Mouse (Mus musculus) kidney, embryonic 14.5 days (tissue): ENCODE results near the gene Ubald1. TPM values are rescaled to one million over a fixed set of nuclear protein-coding genes. Genes with fewer than 3 reads are reported as not detected.

Experiments
- ATAC-seq: fragments of 200-750 bp; cut with Nextera tagmentation; 2 replicates; pipeline ENCODE4 v1.8.0; 2017; ENCODE audit warnings: moderate number of reproducible peaks, mild to moderate bottlenecking, moderate TSS enrichment, moderate library complexity; ENCODE audit not compliant: low FRiP score, low TSS enrichment
- H3K27ac ChIP-seq: fragments of 300-500 bp; sonication (generic); 2 replicates; pipeline ENCODE4 v1.5.1; 2014; ENCODE audit warnings: low read depth, mild to moderate bottlenecking, low read length, moderate library complexity, mixed read lengths
- H3K27me3 ChIP-seq: fragments of 300-500 bp; sonication (generic); 2 replicates; pipeline ENCODE4 v1.6.1; 2014; ENCODE audit warnings: mild to moderate bottlenecking, low read length; ENCODE audit not compliant: control insufficient read depth, insufficient read depth
- H3K36me3 ChIP-seq: fragments of 300-500 bp; sonication (generic); 2 replicates; pipeline ENCODE4 v1.6.1; 2014; ENCODE audit warnings: low read length, mixed read lengths; ENCODE audit not compliant: control insufficient read depth, insufficient read depth
- H3K4me1 ChIP-seq: fragments of 300-500 bp; sonication (generic); 2 replicates; pipeline ENCODE4 v1.6.1; 2014; ENCODE audit warnings: low read length, mixed read lengths; ENCODE audit not compliant: control insufficient read depth, insufficient read depth
- H3K4me2 ChIP-seq: fragments of 300-500 bp; sonication (generic); replicated peaks from 2 replicates; pipeline ENCODE4 v1.6.1; 2014; ENCODE audit warnings: low read depth, mild to moderate bottlenecking, low read length
- H3K4me3 ChIP-seq: fragments of 300-500 bp; sonication (generic); 2 replicates; pipeline ENCODE4 v1.5.1; 2014; ENCODE audit warnings: mild to moderate bottlenecking, low read length
- H3K9ac ChIP-seq: fragments of 300-500 bp; sonication (generic); 2 replicates; pipeline ENCODE4 v1.6.1; 2014; ENCODE audit warnings: low read depth, mild to moderate bottlenecking, low read length, moderate library complexity
- H3K9me3 ChIP-seq: fragments of 300-500 bp; sonication (generic); 2 replicates; pipeline ENCODE4 v1.6.1; 2016; ENCODE audit warnings: low read length; ENCODE audit not compliant: control insufficient read depth
- whole genome bisulfite sequencing: fragments of 180-500 bp; shearing (Covaris S2); extraction: QIAGEN DNeasy Blood & Tissue Kit; methylation state at CpG from one replicate; pipeline ENCODE4 v1.1.7; 2014; 5-methylcytosine and 5-hydroxymethylcytosine counted together
- polyA plus RNA-seq: library from polyadenylated mRNA; unstranded; fragments of >200 nt; fragmentation: Nextera tagmentation; extraction: Ambion mirVana; gene quantifications from 2 replicates; pipeline ENCODE4 v1.2.1, GENCODE M21; 2014

The Ubald1 gene
- polyA plus RNA-seq, result 37.2 and 39.7 TPM in 2 replicates

DNA sequence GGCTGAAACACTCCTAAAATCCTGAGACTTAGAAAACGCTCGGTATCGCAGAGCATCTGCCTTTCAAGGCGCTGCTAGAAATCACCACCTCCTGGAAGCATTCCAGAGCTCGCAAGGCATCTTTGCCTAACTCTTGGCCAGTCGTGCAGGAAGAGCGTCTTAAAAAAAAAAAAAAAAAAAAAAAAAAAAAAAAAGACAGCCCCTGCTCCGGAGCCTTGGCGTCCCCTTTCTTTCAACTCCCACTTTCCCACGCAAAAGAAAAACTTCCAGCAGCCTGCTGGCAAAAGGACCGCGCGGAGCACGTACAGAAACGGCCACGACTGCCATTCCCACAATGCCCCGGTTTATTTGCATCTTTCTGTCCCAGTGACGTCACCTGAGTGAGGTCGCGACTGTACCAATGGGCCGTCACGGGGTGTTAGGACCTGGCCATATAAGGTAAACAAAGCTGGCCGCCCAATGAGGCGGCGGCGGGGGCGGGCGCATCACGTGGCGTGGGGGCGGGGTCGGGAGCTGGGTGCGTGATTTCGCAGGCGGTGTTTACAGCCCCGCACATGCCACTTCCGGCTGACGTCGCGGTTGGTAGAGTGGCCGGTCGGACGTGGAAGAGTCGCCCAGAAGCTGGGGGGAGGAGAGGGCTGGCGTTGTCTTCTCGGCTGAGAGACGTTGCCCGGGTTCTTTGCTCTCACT lies at the start of gene Ubald1:
Gene Ubald1, minus strand, starts transcription at position 180 of the 690 bp plus-strand sequence.
- Histone ChIP-seq H3K4me1 (peaks cover 18% of the 10 kb centered on the region), H3K36me3 (peaks cover 14% of the 10 kb centered on the region), H3K27ac (peak within 1 kb of the TSS; percentile 98), H3K9me3 (no peaks in the 10 kb centered on the region), H3K9ac (peak within 1 kb of the TSS; percentile 88), H3K27me3 (no peaks in the 10 kb centered on the region), H3K4me2 (peak within 1 kb of the TSS; percentile 82), H3K4me3 (peak within 1 kb of the TSS; percentile 90)
- ATAC-seq, result peak; percentile 91
- under 1% methylated on average over 48 of the region's 48 CpGs for WGBS

DNA sequence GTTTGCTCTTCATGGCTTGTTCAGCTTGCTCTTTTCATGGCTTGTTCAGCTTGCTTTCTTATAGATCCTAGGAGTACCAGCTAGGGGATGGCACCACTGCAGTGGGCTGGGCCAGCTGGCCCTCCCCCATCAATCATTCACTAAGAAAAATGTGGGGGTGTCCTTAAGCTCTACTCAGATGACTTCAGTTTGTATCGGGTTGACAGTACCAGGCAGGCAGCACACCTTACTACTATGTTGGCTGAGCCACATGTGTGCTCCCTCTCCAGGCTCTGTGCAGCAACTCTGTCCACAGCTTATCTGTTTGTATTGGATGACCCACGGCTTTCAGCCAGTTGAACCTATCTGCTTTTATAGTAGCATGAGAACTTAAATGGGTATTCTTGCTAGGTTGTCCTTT lies 48.4 kb upstream of the Ubald1 start:
- Histone ChIP-seq H3K36me3 (peaks cover 87% of the 10 kb centered on the region), H3K27me3 (no peaks in the 10 kb centered on the region), H3K4me2 (no peak overlapping the region), H3K9me3 (no peaks in the 10 kb centered on the region), H3K4me3 (no peak overlapping the region), H3K4me1 (no peaks in the 10 kb centered on the region), H3K27ac (no peak overlapping the region), H3K9ac (no peak overlapping the region)
- ATAC-seq, result no peak
- WGBS, result 76% methylated on average over 2 of the region's 2 CpGs

DNA sequence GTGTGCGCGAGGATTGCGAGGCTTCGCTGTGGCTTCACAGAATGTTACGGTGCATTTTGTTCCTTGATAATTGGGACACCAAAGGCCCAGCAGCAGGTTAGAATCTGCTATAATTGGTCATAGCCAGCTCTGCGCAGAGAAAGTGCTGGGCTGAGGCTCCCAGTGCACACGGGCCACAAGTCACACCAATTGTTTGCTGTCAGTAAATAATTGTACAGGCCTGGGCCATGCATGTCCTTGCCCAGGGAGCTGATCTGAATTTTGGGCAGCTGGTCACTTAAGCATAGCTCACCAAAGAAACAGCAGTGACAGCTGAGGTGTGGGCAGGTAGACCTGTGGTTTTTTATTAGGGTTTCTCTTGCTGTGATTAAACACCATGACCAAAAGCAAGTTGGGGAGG lies 47.9 kb upstream of the Ubald1 start:
- Histone ChIP-seq H3K9me3 (no peaks in the 10 kb centered on the region), H3K9ac (no peak overlapping the region), H3K4me2 (no peak overlapping the region), H3K36me3 (peaks cover 87% of the 10 kb centered on the region), H3K4me3 (no peak overlapping the region), H3K4me1 (no peaks in the 10 kb centered on the region), H3K27me3 (no peaks in the 10 kb centered on the region), H3K27ac (no peak overlapping the region)
- WGBS, result 95% methylated on average over 7 of the region's 7 CpGs
- no peak for ATAC-seq

DNA sequence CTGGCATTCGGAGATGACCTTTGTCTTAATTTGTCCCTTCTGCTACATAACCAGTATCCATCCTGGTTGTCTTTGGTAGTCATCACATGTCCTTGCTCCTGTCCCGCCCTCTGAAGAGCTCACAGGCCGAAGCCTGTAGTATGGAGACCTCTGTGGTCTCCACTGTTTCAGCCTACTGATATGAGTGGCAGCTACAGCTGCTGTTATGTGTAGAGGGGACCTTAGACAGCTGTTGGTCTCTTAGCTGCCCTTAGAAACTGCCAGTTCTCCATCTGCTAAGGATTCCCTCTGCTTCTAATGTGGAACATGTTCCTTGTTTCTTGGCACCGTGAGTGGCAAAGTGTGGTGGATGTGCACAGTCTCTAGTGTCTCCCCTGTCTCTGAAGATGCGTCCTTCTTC lies 43.9 kb upstream of the Ubald1 start:
- no peaks in the 10 kb centered on the region for H3K4me1 ChIP-seq
- no peak overlapping the region for H3K9ac ChIP-seq
- 92% methylated on average over 5 of the region's 5 CpGs for WGBS
- no peak overlapping the region for H3K27ac ChIP-seq
- no peaks in the 10 kb centered on the region for H3K27me3 ChIP-seq
- H3K9me3 ChIP-seq, result no peaks in the 10 kb centered on the region
- no peak for ATAC-seq
- peaks cover 70% of the 10 kb centered on the region for H3K36me3 ChIP-seq
- no peak overlapping the region for H3K4me3 ChIP-seq
- no peak overlapping the region for H3K4me2 ChIP-seq

DNA sequence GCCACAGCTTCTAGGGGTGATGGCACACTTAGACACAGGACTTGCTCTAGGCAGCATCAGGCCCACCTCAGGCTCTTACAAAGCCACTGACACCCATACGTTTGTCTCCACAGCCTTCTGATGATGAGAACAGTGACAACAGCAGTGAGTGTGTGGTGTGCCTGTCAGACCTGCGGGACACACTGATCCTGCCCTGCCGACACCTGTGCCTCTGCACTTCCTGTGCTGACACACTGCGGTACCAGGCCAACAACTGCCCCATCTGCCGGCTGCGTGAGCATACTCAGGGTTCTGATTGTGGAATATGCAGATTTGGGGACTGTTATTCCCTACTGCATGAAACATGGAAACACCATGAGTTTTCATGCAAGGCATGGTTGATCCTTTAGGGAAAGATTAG lies 42.4 kb upstream of the Ubald1 start:
- H3K27ac ChIP-seq, result no peak overlapping the region
- no peaks in the 10 kb centered on the region for H3K27me3 ChIP-seq
- H3K9me3 ChIP-seq, result no peaks in the 10 kb centered on the region
- 92% methylated on average over 6 of the region's 6 CpGs for WGBS
- H3K4me3 ChIP-seq, result no peak overlapping the region
- H3K36me3 ChIP-seq, result peaks cover 61% of the 10 kb centered on the region
- no peaks in the 10 kb centered on the region for H3K4me1 ChIP-seq
- no peak overlapping the region for H3K4me2 ChIP-seq
- no peak for ATAC-seq
- no peak overlapping the region for H3K9ac ChIP-seq

DNA sequence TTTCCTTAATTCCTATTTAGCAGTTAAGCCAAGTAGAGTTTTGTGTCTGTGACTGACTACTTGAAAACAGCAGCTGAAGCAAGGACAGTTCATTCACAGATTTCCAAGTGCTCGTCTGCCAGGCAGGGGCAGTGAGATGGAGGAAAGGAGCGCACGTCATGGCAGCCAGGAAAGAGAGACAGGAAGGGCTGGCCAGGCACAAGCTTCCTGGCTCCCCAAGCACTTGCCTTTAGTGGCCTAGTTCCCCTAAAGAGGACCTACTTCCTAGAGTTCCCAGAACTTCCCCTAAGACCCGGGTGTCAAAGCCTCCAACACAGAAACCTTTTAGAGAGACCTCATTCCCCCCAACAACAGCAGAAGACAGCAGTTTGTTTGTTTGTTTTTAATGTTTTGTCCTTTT lies 40.4 kb upstream of the Ubald1 start:
- H3K4me3 ChIP-seq, result no peak overlapping the region
- H3K4me1 ChIP-seq, result no peaks in the 10 kb centered on the region
- 77% methylated on average over 4 of the region's 4 CpGs for WGBS
- no peak overlapping the region for H3K4me2 ChIP-seq
- H3K9me3 ChIP-seq, result no peaks in the 10 kb centered on the region
- no peak for ATAC-seq
- H3K27me3 ChIP-seq, result no peaks in the 10 kb centered on the region
- H3K36me3 ChIP-seq, result peaks cover 56% of the 10 kb centered on the region
- H3K9ac ChIP-seq, result no peak overlapping the region
- no peak overlapping the region for H3K27ac ChIP-seq

DNA sequence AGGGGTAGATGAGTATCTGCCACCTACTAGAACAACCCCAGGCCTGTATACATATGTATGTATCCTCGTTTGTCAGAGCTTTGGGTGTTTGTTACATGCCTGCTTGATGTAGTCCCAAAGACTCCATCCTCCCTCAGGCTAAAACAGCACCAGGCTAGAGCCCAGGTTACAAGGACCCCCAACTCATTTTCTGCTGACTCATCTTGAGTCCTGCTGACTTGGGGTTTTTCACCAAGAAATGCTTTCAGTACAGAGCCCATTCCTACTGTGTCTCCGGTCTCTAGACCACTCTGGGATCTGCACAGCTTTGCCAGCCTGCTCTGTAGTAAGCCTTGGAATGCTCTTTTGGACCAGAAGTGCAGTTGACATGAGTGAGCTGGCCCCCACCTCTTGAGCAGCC lies 36.5 kb upstream of the Ubald1 start:
- 88% methylated on average over 2 of the region's 2 CpGs for WGBS
- no peak overlapping the region for H3K27ac ChIP-seq
- H3K4me1 ChIP-seq, result no peaks in the 10 kb centered on the region
- H3K9ac ChIP-seq, result no peak overlapping the region
- no peaks in the 10 kb centered on the region for H3K9me3 ChIP-seq
- no peak overlapping the region for H3K4me3 ChIP-seq
- no peak overlapping the region for H3K4me2 ChIP-seq
- no peaks in the 10 kb centered on the region for H3K27me3 ChIP-seq
- ATAC-seq, result no peak
- peaks cover 41% of the 10 kb centered on the region for H3K36me3 ChIP-seq

DNA sequence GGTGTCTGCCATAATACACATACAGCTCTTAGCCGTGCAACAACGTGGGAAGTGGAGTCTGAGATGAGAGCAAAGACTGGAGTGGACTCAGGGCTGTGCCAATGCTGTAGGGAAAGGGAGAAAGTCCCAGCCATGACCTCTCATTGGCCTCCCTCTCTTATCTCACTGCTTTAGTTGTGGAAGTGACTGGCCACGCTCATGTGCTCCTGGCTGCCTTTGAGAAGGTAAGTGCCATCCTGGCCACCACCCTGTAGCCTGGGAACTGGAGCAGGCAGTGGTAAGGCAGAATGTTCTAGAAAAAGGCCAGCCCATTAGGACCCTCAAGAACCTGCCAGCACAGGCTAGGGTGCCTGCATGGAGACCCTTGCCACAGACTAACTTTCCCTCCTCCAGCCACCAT lies 35.8 kb upstream of the Ubald1 start:
- Histone ChIP-seq H3K27me3 (no peaks in the 10 kb centered on the region), H3K4me3 (no peak overlapping the region), H3K4me2 (no peak overlapping the region), H3K27ac (no peak overlapping the region), H3K4me1 (no peaks in the 10 kb centered on the region), H3K9me3 (no peaks in the 10 kb centered on the region), H3K36me3 (peaks cover 47% of the 10 kb centered on the region), H3K9ac (no peak overlapping the region)
- WGBS, result 90% methylated on average over 3 of the region's 3 CpGs
- ATAC-seq, result no peak

DNA sequence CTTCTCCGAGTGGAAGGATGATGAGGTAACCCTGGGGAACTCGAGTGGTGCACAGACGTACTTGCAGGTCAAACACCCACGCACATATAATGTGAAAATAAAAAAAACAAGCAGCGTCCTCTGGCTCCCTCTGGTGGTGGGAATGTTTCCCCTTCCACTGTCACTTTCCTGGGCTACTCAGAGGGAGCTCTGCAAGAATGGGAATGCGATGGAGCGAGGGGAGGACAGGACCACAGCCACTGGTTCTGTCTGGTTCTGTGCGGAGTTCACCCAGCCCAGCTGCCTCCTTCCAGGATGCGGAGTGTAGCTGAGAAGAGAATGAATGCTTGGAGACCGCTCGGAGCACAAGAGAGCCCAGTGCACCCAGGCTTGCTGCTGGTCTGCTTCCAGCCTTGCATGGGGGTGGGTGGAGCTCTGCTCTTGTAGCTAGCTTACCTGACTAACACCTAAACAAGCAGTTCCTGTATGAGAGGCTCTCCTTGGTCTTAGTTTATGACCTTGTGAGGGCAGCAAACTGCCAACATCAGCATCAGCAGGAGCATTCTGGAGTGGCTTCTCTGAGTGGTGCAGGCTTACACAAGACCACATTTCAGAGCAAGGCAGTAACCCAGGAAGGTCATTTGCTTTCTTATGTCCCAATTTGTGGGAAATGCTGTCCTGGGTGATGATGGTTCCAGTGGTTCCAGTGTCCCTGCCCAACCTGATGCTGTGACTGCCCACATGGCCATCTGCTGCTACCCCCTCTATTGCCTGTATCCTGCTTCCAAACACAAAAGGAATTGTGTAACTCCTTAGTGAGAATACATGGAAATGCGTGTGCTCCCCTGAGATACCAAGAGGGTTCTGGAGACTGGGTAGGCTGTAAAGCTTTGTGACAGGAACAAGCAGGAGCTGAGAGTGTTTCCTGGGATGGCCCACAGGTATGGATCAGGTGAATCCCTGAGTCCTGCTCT lies 33.9 kb upstream of the Ubald1 start:
- WGBS, result 36% methylated on average over 12 of the region's 12 CpGs
- no peaks in the 10 kb centered on the region for H3K9me3 ChIP-seq
- peaks cover 55% of the 10 kb centered on the region for H3K36me3 ChIP-seq
- H3K4me2 ChIP-seq, result no peak overlapping the region
- H3K27me3 ChIP-seq, result no peaks in the 10 kb centered on the region
- ATAC-seq, result peak; percentile 74
- H3K4me1 ChIP-seq, result no peaks in the 10 kb centered on the region
- no peak overlapping the region for H3K4me3 ChIP-seq
- peak overlapping the region; percentile 76; the same call in 1 of the 2 replicates for H3K27ac ChIP-seq
- H3K9ac ChIP-seq, result no peak overlapping the region
